Mouse (Mus musculus): Measurements from ENCODE around the gene Fgl2. TPM values are rescaled to one million over a fixed set of nuclear protein-coding genes. Genes with fewer than 3 reads are reported as not detected.

Gene Fgl2
- polyA plus RNA-seq, 1 experiment from 2014 or later = 0.64 TPM

DNA sequence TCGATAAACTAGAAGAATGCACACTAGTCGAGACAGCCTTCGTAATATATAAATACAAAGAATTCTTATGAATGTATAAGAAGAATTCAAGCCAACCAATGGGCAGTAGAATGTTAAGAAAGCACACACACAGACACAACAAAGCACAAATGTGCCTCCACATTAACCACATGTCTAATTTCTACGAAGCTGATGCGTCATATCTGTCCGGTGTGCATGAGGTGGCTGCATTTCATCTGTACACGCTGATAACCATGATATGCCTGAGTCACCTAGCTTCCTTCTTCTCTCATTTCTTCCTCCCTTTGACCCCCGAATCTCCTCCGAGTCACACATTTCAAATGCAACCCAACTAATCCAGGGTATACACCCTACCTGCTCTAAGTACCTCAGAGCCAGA is 12.5 kb downstream of the Fgl2 start:
- WGBS = 92% methylated on average over 9 of the region's 9 CpGs
- Histone ChIP-seq H3K4me2 (replicated peaks) (no peak overlapping the region), H3K9ac (no peak overlapping the region), H3K27me3 (0 out of 2 replicates have a peak, but pooled peaks cover 4% of the 10 kb centered on the region), H3K4me1 (peaks cover 6% of the 10 kb centered on the region; the same call in 1 of the 2 replicates), H3K4me3 (no peak overlapping the region), H3K36me3 (no peaks in the 10 kb centered on the region), H3K27ac (no peak overlapping the region), H3K9me3 (no peaks in the 10 kb centered on the region)
- no peak for ATAC-seq (ENCODE audit: low FRiP score, low read depth)

DNA sequence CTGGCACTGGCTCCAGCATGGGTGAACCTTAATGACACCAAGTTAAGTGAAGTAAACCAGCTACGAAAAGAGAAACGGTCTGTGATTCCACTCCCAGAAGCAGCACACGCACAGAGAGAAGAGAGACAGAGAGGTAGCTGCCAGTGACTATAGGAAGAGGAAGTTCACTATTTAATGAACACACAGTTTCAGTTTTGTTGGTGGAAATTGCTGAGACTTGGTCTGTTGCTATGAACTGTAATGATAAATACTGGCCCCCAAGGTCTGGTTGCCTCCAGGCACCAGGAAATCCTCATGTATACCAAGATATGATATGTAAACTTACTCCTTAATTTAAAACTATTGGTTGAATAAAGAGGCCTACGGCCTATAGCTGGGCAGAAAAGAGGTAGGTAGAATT is 14.0 kb downstream of the Fgl2 start:
- Histone ChIP-seq H3K27ac (no peak overlapping the region), H3K36me3 (no peaks in the 10 kb centered on the region), H3K4me2 (replicated peaks) (no peak overlapping the region), H3K4me3 (no peak overlapping the region), H3K4me1 (peaks cover 6% of the 10 kb centered on the region; the same call in 1 of the 2 replicates), H3K9me3 (no peaks in the 10 kb centered on the region), H3K27me3 (no peaks in the 10 kb centered on the region), H3K9ac (no peak overlapping the region)
- 87% methylated on average over 4 of the region's 4 CpGs for WGBS
- ATAC-seq (ENCODE audit: low FRiP score, low read depth) = no peak

DNA sequence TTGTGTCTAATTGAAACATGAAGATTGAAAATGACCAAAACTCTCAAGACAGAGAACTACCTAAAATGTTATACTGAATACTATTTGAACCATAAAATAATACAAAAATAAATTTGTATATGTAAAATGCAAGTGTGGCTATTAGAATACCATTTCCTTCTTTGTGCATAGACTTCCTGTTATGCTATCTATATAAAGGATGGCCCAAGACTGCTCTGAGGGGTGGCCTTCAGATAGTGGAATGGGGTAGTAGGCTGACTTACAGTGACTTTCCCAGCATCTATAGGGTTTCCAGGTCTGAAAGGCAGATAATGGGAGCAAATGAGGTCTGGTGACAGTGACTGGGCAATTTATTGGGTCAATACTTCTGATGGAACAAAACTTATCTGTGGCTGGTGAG is 14.9 kb downstream of the Fgl2 start:
- H3K9ac ChIP-seq = no peak overlapping the region
- no peak for ATAC-seq (ENCODE audit: low FRiP score, low read depth)
- no peak overlapping the region for H3K4me3 ChIP-seq
- no peaks in the 10 kb centered on the region for H3K27me3 ChIP-seq
- no peaks in the 10 kb centered on the region for H3K36me3 ChIP-seq
- no peaks in the 10 kb centered on the region for H3K9me3 ChIP-seq
- no peak overlapping the region for H3K27ac ChIP-seq
- peaks cover 6% of the 10 kb centered on the region; the same call in 1 of the 2 replicates for H3K4me1 ChIP-seq
- no peak overlapping the region for H3K4me2 ChIP-seq (replicated peaks)

DNA sequence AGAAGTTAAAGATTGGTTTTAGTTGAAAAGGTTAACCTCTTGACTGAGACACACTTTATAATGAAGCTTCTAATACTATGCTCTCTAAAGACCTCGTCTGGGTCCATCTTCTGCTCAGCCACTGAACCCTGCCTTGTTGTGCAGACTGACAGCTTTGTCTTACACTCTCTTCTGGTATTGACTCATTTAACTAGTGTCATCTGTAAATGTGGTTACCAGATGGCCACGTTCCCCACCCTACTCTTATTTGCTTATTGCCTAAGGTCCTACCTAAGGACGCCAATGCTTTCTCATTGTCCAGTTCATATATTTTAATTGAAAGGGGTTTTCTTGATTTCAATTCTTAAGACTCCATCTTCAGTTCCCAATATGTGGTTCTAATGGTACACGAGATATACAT is 16.4 kb downstream of the Fgl2 start:
- H3K27ac ChIP-seq = no peak overlapping the region
- WGBS = 71% methylated on average over 4 of the region's 4 CpGs
- H3K36me3 ChIP-seq = no peaks in the 10 kb centered on the region
- H3K9me3 ChIP-seq = no peaks in the 10 kb centered on the region
- H3K27me3 ChIP-seq = no peaks in the 10 kb centered on the region
- no peak overlapping the region for H3K4me2 ChIP-seq (replicated peaks)
- ATAC-seq (ENCODE audit: low FRiP score, low read depth) = no peak
- H3K4me3 ChIP-seq = no peak overlapping the region
- no peak overlapping the region for H3K9ac ChIP-seq
- H3K4me1 ChIP-seq = peaks cover under 1% of the 10 kb centered on the region; the same call in 1 of the 2 replicates

DNA sequence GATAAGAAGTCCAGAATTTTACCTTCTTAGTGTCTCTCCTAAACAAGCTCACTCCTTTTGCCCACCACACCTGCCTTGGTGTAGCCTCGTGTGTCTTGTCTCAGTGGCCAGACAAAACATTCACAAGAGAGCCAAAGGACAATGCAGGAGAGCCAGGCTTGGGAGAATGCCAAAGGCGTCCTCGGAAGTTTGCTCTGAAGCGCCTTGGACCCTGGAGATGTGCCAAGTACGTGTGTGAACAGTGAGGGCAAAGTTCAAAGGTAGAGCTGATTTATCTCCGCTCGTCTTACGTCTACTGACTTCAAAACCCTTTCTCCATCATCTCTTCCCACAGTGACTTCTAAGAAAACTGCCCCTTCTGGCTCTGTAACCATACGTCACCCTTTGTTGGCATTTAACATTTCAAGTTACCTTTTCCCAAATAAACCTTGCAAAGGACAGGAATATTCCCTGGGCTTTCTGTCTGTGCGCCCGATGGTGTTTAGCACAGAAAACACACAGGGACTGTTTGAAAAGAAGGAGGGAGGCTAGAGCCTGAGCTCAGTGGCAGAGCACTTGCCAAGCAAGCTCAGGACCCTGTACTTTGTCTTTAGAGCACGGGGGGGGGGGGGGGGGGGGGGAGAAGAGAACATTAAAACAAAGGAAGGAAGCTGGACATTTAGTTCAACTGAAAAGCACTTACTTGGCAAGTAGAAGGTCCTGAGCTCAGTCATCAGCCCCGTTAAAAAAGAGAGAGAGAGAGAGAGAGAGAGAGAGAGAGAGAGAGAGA is 19.4 kb downstream of the Fgl2 start:
- ATAC-seq (ENCODE audit: low FRiP score, low read depth) = no peak
- WGBS = 47% methylated on average over 13 of the region's 13 CpGs
- H3K9ac ChIP-seq = no peak overlapping the region
- H3K27ac ChIP-seq = no peak overlapping the region
- no peaks in the 10 kb centered on the region for H3K9me3 ChIP-seq
- no peak overlapping the region for H3K4me3 ChIP-seq
- no peak overlapping the region for H3K4me2 ChIP-seq (replicated peaks)
- H3K27me3 ChIP-seq = no peaks in the 10 kb centered on the region
- peaks cover 15% of the 10 kb centered on the region for H3K4me1 ChIP-seq
- no peaks in the 10 kb centered on the region for H3K36me3 ChIP-seq

DNA sequence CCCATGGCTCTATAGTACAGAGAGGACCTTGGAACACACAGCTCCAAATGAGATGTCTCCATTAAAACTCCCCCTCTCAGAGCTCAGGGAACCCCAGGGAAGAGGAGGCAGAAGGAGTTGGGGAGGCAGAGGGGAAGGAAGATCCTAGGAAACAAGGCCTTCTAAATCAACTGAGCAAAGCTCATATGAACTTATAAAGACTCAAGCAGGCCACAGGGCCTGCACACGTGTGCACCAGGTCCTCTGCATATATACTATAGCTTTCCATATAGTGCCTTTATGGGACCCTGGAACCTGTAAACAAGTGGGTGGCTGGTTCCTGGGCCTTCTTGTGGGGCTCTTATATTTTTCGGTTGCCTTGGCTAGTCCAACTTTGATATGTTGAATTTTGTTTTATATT is 22.1 kb downstream of the Fgl2 start:
- ATAC-seq (ENCODE audit: low FRiP score, low read depth) = no peak
- Histone ChIP-seq H3K4me2 (replicated peaks) (no peak overlapping the region), H3K36me3 (no peaks in the 10 kb centered on the region), H3K27ac (no peak overlapping the region), H3K9me3 (no peaks in the 10 kb centered on the region), H3K9ac (no peak overlapping the region), H3K27me3 (no peaks in the 10 kb centered on the region), H3K4me3 (no peak overlapping the region), H3K4me1 (peaks cover 15% of the 10 kb centered on the region)
- WGBS = 63% methylated on average over 2 of the region's 2 CpGs

DNA sequence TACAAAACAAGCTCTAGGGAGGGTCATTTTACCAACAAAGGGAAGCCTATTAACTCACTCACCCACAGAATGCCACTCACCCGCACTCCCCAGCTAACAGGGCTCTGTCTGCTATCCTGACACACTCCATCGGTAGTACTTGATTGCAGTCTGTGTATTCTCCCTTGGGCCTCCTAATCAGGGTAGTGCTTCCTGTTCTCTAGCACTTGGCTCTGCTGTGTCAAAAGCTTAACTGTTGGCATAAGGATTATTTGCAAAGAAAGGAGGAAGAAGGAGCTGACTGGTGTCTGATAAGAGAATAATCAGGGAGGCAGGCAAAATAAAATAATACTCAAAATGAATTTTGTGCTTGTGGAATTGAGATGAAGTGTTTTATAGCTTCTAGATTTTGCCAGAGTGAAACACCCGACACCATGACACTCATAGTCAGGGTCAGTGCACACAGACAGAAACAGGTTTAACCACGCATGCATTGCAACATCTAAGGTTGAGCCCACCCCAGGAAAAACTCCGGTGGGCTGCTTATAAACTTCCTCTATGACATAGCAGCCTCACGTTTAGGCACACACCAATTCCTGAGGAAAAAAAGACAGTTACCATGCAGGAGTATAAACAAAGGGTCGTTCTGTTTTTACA is 22.9 kb downstream of the Fgl2 start:
- no peaks in the 10 kb centered on the region for H3K9me3 ChIP-seq
- H3K4me2 ChIP-seq (replicated peaks) = no peak overlapping the region
- H3K4me3 ChIP-seq = no peak overlapping the region
- no peaks in the 10 kb centered on the region for H3K27me3 ChIP-seq
- H3K4me1 ChIP-seq = peaks cover 15% of the 10 kb centered on the region
- WGBS = 41% methylated on average over 7 of the region's 7 CpGs
- no peaks in the 10 kb centered on the region for H3K36me3 ChIP-seq
- no peak overlapping the region for H3K9ac ChIP-seq
- no peak overlapping the region for H3K27ac ChIP-seq
- no peak for ATAC-seq (ENCODE audit: low FRiP score, low read depth)

DNA sequence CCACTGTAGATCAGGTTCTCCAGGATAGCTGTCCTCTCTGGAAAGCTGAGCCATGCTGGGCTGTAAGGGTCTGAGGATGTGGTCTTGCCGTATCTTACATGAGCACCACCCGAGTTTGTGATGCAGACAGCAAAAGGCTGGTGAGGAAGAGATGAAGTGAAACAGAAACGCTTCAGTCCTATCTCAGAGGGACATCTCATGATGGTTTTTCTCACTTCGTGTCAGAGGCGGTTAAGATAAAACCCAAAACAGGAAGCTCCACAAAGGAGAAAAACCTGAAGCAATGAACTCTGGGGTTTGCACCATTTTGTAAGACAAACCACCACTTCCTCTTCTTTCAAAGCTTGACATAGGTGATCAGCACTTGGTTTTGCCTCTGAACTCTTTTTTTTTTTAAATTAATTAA is 38.8 kb downstream of the Fgl2 start:
- H3K4me1 ChIP-seq = no peaks in the 10 kb centered on the region
- H3K36me3 ChIP-seq = no peaks in the 10 kb centered on the region
- no peak overlapping the region for H3K4me2 ChIP-seq (replicated peaks)
- 83% methylated on average over 5 of the region's 5 CpGs for WGBS
- no peaks in the 10 kb centered on the region for H3K27me3 ChIP-seq
- no peaks in the 10 kb centered on the region for H3K9me3 ChIP-seq
- H3K9ac ChIP-seq = no peak overlapping the region
- H3K27ac ChIP-seq = no peak overlapping the region
- ATAC-seq (ENCODE audit: low FRiP score, low read depth) = no peak
- H3K4me3 ChIP-seq = no peak overlapping the region

DNA sequence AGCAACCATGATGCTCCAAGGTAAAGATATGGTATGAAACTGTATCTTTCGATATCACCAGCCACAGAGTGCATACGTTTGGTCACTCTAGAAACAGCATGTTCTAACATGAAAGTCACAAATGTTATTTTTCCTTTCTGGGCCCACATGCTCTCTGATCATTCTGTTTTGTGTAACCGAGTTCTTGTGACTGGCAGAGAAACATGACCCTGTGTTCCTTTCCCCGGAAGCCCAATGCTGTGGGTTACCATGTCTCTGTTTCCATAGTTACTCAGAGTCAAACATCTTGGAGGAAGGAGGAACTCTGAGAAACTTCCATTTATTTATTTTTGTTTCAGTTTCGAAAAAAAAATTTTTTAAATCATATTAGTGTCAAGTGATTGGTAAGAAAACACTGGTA is 39.6 kb downstream of the Fgl2 start:
- WGBS = 77% methylated on average over 5 of the region's 5 CpGs
- Histone ChIP-seq H3K27ac (no peak overlapping the region), H3K36me3 (no peaks in the 10 kb centered on the region), H3K9ac (no peak overlapping the region), H3K9me3 (no peaks in the 10 kb centered on the region), H3K4me3 (no peak overlapping the region), H3K4me2 (replicated peaks) (no peak overlapping the region), H3K4me1 (no peaks in the 10 kb centered on the region), H3K27me3 (no peaks in the 10 kb centered on the region)
- ATAC-seq (ENCODE audit: low FRiP score, low read depth) = no peak

DNA sequence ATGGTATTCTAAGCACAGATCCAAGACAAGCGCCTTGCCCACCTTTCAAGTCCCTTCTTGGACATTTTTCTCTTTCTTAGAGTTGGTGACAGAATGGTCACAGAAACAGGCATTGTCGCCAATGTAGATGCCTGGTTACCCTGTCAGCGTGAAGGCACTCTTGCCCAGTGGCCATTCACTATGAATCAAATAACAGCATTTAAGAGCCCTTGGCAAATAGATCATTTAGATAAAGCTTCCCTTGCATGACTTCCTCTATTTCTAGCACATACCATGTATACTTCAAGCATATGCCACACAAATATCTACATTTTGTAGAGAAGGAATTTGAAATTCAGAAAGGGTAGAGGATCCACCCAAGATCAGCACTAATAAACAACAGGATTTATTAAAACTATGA is 40.9 kb downstream of the Fgl2 start:
- Histone ChIP-seq H3K9ac (no peak overlapping the region), H3K27me3 (no peaks in the 10 kb centered on the region), H3K9me3 (no peaks in the 10 kb centered on the region), H3K4me3 (no peak overlapping the region), H3K36me3 (no peaks in the 10 kb centered on the region), H3K27ac (no peak overlapping the region), H3K4me2 (replicated peaks) (no peak overlapping the region), H3K4me1 (no peaks in the 10 kb centered on the region)
- 89% methylated on average over 3 of the region's 3 CpGs for WGBS
- ATAC-seq (ENCODE audit: low FRiP score, low read depth) = no peak

DNA sequence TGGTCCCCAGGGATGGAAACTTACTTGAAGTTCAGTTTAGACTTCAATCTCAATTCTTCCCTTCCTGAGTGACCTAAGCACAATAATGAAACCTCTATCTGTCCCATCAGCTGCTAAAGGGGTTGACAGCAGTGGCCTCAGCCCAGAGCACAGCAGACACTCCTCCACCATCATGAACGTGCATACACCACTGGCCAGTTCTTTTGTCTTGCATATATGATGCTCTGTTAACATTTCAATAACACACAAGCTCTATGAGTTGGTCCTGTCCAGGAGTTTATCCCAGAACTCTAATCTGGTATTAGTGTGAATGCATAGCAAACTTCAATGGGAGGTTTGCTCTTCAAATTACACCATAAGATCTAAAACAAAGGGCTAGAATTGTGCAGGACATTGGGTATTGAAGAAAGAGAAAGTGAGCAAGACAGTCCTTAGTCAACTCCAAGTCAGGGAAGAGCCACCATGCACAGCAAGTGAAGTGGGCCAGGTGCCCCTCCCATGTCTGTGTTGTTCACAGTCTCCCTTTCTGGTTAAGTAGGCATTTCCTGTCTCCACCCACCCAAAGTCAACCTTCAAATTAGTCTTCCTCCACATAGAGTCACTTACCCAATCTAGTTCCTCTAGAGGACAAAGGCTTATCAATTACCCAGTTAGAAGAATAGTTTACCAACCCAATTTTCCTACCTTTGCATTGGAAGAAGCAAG is 41.8 kb downstream of the Fgl2 start:
- WGBS = 67% methylated on average over 1 of the region's 1 CpGs
- no peak overlapping the region for H3K27ac ChIP-seq
- no peaks in the 10 kb centered on the region for H3K27me3 ChIP-seq
- no peaks in the 10 kb centered on the region for H3K4me1 ChIP-seq
- no peak overlapping the region for H3K4me2 ChIP-seq (replicated peaks)
- no peaks in the 10 kb centered on the region for H3K9me3 ChIP-seq
- H3K9ac ChIP-seq = no peak overlapping the region
- H3K36me3 ChIP-seq = no peaks in the 10 kb centered on the region
- H3K4me3 ChIP-seq = no peak overlapping the region
- no peak for ATAC-seq (ENCODE audit: low FRiP score, low read depth)

DNA sequence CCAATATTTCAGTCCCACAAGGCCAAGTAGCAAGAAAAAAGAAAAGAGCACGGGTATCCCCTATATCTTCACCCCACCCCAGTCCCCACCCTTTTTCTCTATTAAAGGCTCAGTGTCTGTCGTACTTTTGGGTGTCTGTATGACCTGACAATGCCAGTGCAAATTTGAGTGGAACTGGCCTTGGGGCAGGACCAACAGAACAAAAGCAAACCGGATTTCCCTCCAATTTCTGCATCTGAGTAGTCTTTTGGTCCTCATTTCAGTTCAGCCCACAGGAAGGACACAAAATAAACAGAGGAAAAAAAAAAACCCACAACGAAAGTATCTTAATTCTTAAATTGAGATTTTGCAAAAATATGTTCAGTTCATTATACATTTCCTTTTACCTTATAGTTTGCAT is 46.2 kb downstream of the Fgl2 start:
- H3K9ac ChIP-seq = no peak overlapping the region
- 71% methylated on average over 4 of the region's 4 CpGs for WGBS
- no peaks in the 10 kb centered on the region for H3K27me3 ChIP-seq
- no peak overlapping the region for H3K4me3 ChIP-seq
- H3K36me3 ChIP-seq = no peaks in the 10 kb centered on the region
- no peaks in the 10 kb centered on the region for H3K9me3 ChIP-seq
- no peaks in the 10 kb centered on the region for H3K4me1 ChIP-seq
- H3K27ac ChIP-seq = no peak overlapping the region
- H3K4me2 ChIP-seq (replicated peaks) = no peak overlapping the region
- no peak for ATAC-seq (ENCODE audit: low FRiP score, low read depth)

All from limb, embryonic 13.5 days (tissue).